Comparison of ENCODE assay signal across 7 mouse cellular contexts in genomic region chr4:76327346-76327745, GRCm38 (mm10).
DNase-seq lines count a peak whose midpoint lies in the region; ATAC-seq and TF ChIP-seq lines count a peak whose summit lies in the region.

No protein-coding gene starts in this region.

- H3K36me3 ChIP-seq in intestine, postnatal 0 days (ENCODE audit: control insufficient read depth, insufficient read depth) = no peaks in the 10 kb centered on the region
- no peaks in the 10 kb centered on the region for H3K36me3 ChIP-seq in lung, embryonic 15.5 days
- no peaks in the 10 kb centered on the region for H3K36me3 ChIP-seq in small intestine, adult 2 months (ENCODE audit: control insufficient read depth, insufficient read depth, low read length)

- peak overlapping the region; percentile 10; the same call in 1 of the 2 replicates for H3K27ac ChIP-seq in cerebellum, adult 2 months (ENCODE audit: insufficient read depth, low read length)
- H3K27ac ChIP-seq in gastrocnemius, adult 2 months = peak overlapping the region; percentile 82
- H3K27ac ChIP-seq in intestine, postnatal 0 days (ENCODE audit: low read depth, low read length) = no peak overlapping the region
- H3K27ac ChIP-seq in lung, embryonic 15.5 days = peak overlapping the region; percentile 29; the same call in 1 of the 2 replicates
- peak overlapping the region; percentile 83 for H3K27ac ChIP-seq in small intestine, adult 2 months (ENCODE audit: insufficient read depth, low read depth, low read length)

- DNase-seq in adrenal gland, postnatal 25 days = peak; percentile 12
- peak; percentile 74 to 88 for DNase-seq in cerebellum, adult 2 months
- DNase-seq in gastrocnemius, adult 2 months = peak; percentile 52
- DNase-seq in ovary, postnatal 36 days (ENCODE audit: low spot score) = no peak

- 1% methylated on average over 11 of the region's 11 CpGs for WGBS in cerebellum, adult 2 months
- WGBS in intestine, postnatal 0 days = 31% methylated on average over 11 of the region's 11 CpGs
- WGBS in lung, embryonic 15.5 days = 22% methylated on average over 11 of the region's 11 CpGs
- 12% methylated on average over 11 of the region's 11 CpGs for WGBS in small intestine, adult 2 months

- peaks cover 3% of the 10 kb centered on the region; the same call in 1 of the 2 replicates for H3K4me1 ChIP-seq in cerebellum, adult 2 months (ENCODE audit: control insufficient read depth, insufficient read depth, low read length)
- peaks cover 7% of the 10 kb centered on the region; the same call in 1 of the 2 replicates for H3K4me1 ChIP-seq in intestine, postnatal 0 days (replicated peaks; ENCODE audit: control insufficient read depth, insufficient read depth, low read length)
- H3K4me1 ChIP-seq in lung, embryonic 15.5 days = peaks cover 17% of the 10 kb centered on the region
- peaks cover 4% of the 10 kb centered on the region; the same call in 1 of the 2 replicates for H3K4me1 ChIP-seq in small intestine, adult 2 months (ENCODE audit: control insufficient read depth, insufficient read depth, insufficient read length, low read length)

- no peak for TF ChIP-seq CTCF in cerebellum, adult 2 months (IDR thresholded peaks at IDR 0.05; ENCODE audit: borderline replicate concordance, insufficient read depth, low read depth, low read length)
- no peak for TF ChIP-seq CTCF in gastrocnemius, adult 2 months (IDR thresholded peaks at IDR 0.05)
- TF ChIP-seq CTCF in intestine, postnatal 0 days (IDR thresholded peaks at IDR 0.05; ENCODE audit: low read depth) = no peak
- TF ChIP-seq CTCF in small intestine, adult 2 months (IDR thresholded peaks at IDR 0.05; ENCODE audit: extremely low read depth, insufficient read length, insufficient replicate concordance, low read depth, low read length) = no peak

- intact Hi-C loops in gastrocnemius, adult 2 months (cut with DNase I) = loop anchor here (5.0 kb wide), 2 partner anchors 40 to 115 kb away; no protein-coding TSS in a partner anchor

- H3K27me3 ChIP-seq in cerebellum, adult 2 months (ENCODE audit: control insufficient read depth, insufficient read depth, low read length) = no peaks in the 10 kb centered on the region
- H3K27me3 ChIP-seq in intestine, postnatal 0 days (replicated peaks; ENCODE audit: control insufficient read depth, insufficient read depth, low read length) = no peaks in the 10 kb centered on the region
- H3K27me3 ChIP-seq in lung, embryonic 15.5 days = no peaks in the 10 kb centered on the region
- H3K27me3 ChIP-seq in small intestine, adult 2 months (ENCODE audit: control insufficient read depth, insufficient read depth, low read length) = no peaks in the 10 kb centered on the region

- peak; percentile 61; the same call in 1 of the 2 replicates for TF ChIP-seq POLR2A in cerebellum, adult 2 months (IDR thresholded peaks at IDR 0.05; ENCODE audit: borderline replicate concordance, insufficient read depth, low read length)
- no peak for TF ChIP-seq POLR2A in small intestine, adult 2 months (IDR thresholded peaks at IDR 0.05; ENCODE audit: low read depth, low read length)

- peak overlapping the region; percentile 41 for H3K4me2 ChIP-seq in intestine, postnatal 0 days (replicated peaks; ENCODE audit: low read depth)
- peak overlapping the region; percentile 53 for H3K4me2 ChIP-seq in lung, embryonic 15.5 days

- no peaks in the 10 kb centered on the region for H3K9me3 ChIP-seq in intestine, postnatal 0 days (ENCODE audit: control insufficient read depth)
- H3K9me3 ChIP-seq in lung, embryonic 15.5 days = no peaks in the 10 kb centered on the region

- peak overlapping the region; percentile 7 for H3K4me3 ChIP-seq in cerebellum, adult 2 months (replicated peaks; ENCODE audit: insufficient read depth, low read depth, low read length)
- H3K4me3 ChIP-seq in gastrocnemius, adult 2 months = peak overlapping the region; percentile 68
- H3K4me3 ChIP-seq in intestine, postnatal 0 days (ENCODE audit: low read depth, low read length) = peak overlapping the region; percentile 11; the same call in 1 of the 2 replicates
- peak overlapping the region; percentile 16 for H3K4me3 ChIP-seq in lung, embryonic 15.5 days
- peak overlapping the region; percentile 31 for H3K4me3 ChIP-seq in small intestine, adult 2 months (ENCODE audit: low read depth, low read length)

- ATAC-seq in intestine, postnatal 0 days = 0 out of 2 replicates have a peak, but pooled peaks have one; percentile 54
- no peak; the same call in 1 of the 2 replicates for ATAC-seq in lung, embryonic 15.5 days (ENCODE audit: borderline replicate concordance, extremely low read depth, low FRiP score, low TSS enrichment)

- no peak overlapping the region for H3K9ac ChIP-seq in intestine, postnatal 0 days (ENCODE audit: low read depth, low read length)
- no peak overlapping the region for H3K9ac ChIP-seq in lung, embryonic 15.5 days

Comparison
In these comparisons a context has a peak if more than half of its experiments do, and no peak if none do; other contexts are left out.
1. H3K4me3 ChIP-seq: peak in every context shown above with its lines; median percentile 68 in gastrocnemius, adult 2 months; 31 in small intestine, adult 2 months; 16 in lung, embryonic 15.5 days; 11 in intestine, postnatal 0 days; 7 in cerebellum, adult 2 months.